Mouse (Mus musculus): Measurements from ENCODE around the gene Armh3. TPM values are rescaled to one million over a fixed set of nuclear protein-coding genes. Genes with fewer than 3 reads are reported as not detected.

Armh3 gene
- total RNA-seq (2021): 10 to 100 TPM; 17.5 to 20.2 TPM
- long read RNA-seq, experiment 1, transcript Armh3-201 (26 exons, 3,676 nt): major isoform, 7 of 16 reads
- long read RNA-seq, experiment 1, partial matches to known transcripts: 4 of 16 reads
- long read RNA-seq, experiment 1, other reads (novel, unspliced or antisense): 5 of 16 reads
- long read RNA-seq, experiment 2, partial matches to known transcripts: 3 of 7 reads
- long read RNA-seq, experiment 2, other reads (novel, unspliced or antisense): 1 of 7 reads

DNA sequence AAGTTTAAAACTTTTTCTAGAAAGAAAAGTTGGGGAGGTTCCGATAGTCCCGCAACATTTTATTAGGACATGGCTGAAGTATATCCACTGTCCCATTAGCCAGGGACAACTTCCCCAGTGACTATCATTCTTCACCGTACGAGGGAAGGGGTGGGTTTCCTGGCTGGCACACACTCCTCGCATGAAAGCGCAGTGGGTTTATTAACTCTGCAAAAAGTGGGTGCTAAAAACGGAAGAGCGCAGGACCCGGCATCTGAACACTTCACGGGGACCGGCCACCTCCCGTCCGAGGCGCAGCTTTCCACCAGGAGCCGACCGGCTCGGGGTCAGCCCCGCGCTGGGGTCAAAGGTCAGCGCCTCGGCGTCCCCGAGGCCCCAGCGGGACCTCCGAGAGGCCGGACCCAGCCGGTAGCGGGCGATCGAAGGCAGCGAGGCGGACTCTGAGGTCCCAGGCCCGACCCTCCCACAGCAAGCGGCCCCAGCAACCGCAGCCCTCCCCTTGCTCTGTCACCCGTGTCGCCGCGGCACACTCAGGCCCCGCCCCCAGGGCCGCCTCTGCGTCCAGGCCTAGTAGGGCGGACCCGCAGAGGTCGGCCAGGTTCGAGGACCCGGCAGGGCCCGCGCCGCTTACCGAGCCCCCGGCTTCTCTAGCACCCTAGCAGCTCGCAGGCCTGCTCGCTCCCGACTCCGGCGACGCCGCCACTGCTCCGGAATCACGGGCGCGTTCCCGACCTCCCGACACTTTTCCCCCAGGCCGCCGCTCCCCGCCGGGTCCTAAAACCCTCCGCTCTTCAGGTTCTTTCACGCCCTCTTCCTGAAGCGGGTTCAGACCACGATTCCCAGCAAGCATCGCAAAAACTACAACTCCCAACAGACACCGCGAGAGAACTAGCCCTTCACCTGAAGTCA is at the start of gene Armh3:
Gene Armh3, minus strand, starts transcription at position 704 of the 909 bp plus-strand sequence.
- peak; percentile 92 to 96 for DNase-seq (ENCODE audit: low spot score in 2 of 2)

DNA sequence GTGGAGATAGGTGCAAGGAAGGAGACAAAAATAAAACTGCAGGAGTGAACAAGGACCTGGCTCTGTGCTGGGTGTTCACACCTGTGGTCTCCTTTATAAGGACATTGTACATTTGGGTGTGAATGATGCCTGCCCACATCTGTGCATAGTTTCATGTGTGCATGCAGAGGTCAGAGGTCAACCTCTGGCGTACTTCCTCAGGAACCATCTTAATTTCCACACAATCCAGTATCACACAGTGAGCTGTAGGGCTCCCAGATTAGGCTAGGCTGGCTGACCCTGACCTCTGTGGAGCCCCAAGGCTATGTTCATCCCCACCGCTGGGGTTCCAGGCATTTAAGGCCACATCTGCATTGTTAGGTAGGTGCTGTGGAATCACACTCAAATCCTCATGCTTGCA is 49.1 kb upstream of the Armh3 start:
- DNase-seq (ENCODE audit: low spot score in 2 of 2): no peak

DNA sequence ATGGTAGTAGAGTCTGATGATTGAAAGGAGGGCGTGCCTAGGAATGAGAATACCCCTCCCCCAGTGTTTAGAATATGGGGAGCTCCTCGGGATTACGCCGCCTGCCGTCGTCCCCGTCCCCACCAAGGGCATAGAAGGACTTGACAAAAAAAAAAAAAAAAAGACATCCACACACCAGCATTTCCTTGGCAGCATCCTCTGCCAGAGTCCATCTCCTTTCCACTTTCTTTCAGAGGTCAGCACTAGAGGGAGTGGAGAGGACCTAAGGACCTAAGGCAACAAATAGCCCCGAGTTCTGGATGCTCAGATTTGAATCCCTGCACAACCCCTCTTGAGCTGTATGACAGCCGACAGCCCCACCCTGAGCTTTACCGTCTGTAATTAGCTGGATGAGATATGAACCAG is 48.3 kb upstream of the Armh3 start:
- no peak for DNase-seq (ENCODE audit: low spot score in 2 of 2)

DNA sequence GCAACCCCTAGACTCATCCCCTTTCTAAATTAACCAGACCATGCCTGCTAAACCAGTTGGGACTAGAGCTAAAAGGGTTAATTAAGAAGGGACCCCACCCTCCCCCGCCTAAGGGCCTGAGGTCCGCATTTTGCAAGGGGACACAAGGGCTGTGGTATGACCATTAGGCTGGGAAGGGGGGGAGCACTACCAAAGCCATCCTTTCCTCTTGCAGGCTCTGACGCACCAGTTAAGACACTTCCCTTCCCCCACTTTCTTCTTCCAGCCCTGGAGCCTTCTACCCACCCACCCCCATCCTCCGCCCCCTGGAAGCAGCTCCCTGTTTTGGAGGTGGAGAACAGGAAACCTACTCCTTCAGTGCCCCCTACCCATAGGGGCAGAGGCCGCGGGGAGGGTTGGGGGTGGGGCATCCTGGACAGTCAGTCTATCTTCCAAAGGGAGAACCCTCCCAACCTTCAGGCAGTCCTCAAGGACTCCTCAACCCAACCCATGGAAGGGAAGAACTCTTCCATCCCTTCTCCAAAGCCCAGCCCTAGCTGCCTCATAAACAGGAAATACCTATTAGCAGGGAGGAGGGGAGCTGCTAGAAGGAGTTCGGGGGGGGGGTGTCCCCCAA is 47.5 kb upstream of the Armh3 start:
- peak; percentile 45 to 58 for DNase-seq (ENCODE audit: low spot score in 2 of 2)

DNA sequence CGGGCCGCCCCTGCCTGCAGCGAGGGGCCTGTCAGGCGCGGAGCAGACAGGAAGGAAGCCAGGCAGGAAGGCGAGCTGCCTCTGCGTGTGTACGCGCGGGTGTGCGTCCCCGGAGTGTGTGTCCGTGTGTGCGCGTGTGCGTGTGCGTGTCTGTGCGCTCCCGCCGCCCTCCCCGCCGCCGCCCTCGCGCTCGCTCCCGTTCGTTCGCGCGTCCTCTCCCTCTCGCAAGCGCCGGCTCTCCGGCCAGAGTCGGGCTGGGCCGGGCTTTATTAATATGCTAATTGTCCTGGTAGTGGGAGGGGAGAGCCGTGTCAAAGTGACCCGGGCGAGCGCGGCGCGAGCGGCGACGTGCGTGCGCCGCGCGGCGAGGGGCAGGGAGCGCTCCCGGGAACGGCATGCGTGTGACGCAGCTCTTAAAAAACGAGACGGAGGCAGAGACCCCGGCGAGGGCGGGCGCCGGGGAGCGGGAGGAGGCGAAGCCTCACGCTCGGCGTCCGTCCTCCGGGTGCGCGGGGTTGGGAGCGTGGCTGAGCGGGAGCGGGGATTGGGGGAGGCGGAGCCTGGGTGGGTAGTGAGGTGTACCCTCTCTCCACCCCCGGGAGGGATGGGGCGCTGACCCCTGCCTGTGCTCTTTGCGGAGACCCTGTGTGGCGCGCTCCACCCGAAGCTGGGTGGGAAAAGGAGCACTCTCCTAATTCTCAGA is 46.9 kb upstream of the Armh3 start, which contains the start of gene Ldb1:
Gene Ldb1, minus strand, starts transcription at position 222 of the 703 bp plus-strand sequence.
- peak; percentile 75 to 85 for DNase-seq (ENCODE audit: low spot score in 2 of 2)

DNA sequence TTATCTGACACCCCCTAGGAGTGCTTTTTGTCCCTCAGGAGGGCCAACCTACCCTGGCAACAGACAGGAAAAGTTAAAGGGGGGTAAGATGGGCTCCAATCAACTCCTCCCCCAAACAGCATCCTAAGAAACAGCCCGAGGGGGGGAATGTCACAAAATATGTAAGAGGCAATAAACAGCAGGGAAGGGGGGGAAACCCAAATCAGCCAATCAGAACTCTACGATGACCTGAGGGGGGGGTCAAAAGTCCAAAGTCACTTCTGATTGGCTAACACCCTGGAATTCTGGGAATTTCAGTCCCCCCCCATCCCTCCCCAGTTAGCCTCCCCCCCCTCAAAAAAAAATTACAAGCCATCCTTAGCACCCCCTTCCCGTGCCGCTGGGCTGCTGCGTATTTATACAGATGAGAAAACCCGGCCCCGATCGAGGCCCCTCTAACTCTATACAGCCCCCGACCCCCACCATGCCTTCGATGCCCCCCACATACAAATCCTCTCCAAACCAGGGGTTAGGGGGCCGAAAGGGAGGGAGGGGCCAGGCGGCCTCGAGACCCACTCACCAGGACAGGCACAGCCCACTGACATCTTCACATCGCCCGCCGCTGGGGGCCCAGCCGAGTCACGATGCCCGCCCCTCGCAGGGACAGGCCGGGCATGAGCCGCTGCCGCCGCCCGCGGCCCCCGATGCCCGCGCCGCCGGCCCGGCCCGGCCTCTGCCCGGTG is 46.1 kb upstream of the Armh3 start, which contains the start of gene Pprc1:
Gene Pprc1, plus strand, starts transcription at position 616 of the 722 bp plus-strand sequence.
- no peak for DNase-seq (ENCODE audit: low spot score in 2 of 2)

DNA sequence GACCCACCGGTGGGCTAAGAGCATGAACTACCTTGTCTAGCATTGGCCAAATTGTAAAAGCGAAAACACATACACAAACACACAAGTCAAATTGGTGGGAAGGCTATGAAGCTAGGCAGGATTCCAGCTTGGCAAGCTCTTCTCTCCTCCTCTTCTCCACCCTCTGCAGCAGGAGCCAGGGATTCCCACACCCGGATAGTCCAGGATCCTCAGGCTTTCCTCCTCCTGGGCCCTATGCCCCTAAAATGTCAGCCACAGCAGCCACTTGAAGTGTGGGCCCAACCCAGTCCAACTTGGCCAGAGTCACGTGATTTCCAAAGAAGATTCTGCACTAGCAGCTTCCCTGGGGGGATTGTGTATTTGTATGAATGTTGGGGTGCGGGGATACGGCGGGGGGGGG is 45.1 kb upstream of the Armh3 start:
- DNase-seq (ENCODE audit: low spot score in 2 of 2): no peak

DNA sequence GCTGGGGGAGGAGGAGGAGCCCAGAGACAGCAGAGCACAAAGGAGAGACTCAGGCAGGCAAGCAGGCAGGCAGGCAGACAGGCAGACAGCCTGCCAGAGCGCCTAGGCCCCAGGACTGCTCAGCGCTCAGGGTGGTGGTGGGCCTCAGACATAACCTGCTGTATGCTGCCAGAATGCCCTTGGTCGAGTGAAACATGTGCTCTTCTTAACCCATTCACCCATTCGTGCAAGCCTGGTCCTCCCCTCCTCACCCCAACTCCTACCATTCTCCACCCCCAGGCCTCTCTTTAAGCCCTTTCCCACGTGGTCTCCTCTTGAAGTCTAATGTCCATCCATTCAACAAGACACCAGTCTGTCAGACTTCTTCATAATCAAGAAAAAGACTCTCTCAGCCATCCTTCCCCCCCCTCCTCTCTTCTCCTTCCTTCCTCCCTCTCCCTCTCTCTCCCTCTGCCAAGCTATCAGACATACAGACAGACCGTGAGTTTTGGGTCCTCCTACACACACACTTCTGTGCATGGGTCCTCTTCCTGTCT is 44.3 kb upstream of the Armh3 start:
- peak; percentile 49 to 66 for DNase-seq (ENCODE audit: low spot score in 2 of 2)

DNA sequence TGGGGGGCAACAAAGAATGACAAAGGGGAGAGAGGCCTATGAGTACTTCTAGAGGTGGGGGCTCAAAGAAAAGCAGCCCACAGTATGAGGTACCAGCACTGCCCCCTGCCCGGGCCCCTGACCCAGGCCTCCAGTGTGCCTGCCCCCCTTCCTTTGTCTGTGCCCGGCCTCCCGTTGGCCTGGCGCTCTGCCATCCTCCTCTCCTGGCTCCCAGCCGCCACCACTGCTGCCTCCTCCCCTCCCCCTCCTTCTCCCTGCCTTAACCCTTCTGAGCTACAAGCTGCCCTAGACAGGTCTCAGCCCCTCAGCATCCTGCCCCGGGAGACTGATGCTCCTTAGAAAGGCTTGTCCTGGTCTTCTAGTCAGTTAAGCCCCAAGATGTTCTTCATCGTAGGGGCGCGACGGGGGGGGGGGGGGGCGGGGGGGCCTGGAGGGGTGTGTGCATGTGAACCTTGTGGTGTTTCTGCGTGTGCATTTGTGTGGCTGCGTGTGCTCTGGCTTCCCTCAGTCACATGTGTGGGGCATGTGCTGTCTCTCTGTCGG is 43.7 kb upstream of the Armh3 start:
- DNase-seq (ENCODE audit: low spot score in 2 of 2): peak; percentile 72 to 73

DNA sequence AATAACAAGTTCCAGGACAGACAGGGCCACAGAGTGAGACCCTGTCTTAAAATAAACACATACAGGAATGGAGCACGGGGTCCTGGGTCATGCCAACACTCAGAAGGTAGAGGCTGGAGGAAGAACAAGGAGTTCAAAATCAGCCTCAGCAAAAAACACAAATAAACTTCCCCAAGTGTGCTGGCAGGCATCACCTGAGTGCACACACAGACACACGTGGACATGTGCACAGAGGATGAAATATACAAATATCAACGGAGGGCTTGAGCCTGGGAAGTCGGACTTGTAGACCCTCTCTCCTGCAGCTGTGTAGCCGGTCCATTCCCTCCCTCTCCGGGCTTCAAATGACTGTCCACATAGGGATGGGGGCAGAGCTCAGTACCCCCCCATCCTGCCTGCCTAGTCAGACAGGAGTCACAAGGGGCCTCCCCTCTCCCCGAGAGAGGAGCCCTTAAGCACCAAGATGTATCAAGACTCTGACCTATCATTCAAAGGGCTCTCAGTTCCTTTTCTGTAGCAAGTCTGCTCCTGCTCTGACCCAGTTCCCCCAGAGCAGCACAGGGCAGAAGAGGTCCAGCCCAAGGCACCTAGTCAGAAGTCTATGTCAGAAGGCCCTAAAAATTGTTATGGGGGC is 43.1 kb upstream of the Armh3 start:
- DNase-seq (ENCODE audit: low spot score in 2 of 2): no peak

DNA sequence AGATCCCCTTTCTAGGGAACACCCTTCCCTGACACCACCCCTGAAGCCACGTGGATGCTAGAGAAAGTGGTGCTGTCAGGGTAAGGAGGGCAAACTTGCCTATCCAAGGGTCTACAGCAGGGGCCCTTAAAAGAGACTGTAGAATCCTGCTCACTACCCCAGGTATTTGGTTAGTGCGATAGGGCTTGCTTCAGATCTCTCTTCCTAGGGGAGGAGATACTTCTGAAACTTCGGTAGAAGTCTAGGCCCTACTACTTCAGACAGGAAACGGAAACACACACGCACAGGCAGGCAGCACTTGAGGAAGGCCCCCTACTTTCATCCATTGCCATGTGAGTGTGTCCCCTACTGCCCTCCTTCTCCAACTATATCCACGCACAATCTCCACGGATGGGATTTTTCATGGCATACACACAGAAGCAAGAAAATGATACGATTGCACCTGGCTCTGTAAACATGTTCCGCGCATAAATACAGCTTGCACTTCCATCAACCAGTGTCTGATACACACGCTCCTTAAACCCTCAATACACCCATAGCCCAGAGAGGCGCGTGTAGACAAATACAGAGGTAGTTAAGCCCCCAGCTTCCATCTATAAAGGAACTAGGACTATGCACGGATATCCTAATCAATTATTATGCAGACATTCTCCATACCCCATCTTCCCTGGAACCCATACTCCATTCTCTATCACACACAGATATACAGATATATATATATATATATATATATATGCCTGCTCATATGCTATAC is 42.0 kb upstream of the Armh3 start:
- no peak for DNase-seq (ENCODE audit: low spot score in 2 of 2)

DNA sequence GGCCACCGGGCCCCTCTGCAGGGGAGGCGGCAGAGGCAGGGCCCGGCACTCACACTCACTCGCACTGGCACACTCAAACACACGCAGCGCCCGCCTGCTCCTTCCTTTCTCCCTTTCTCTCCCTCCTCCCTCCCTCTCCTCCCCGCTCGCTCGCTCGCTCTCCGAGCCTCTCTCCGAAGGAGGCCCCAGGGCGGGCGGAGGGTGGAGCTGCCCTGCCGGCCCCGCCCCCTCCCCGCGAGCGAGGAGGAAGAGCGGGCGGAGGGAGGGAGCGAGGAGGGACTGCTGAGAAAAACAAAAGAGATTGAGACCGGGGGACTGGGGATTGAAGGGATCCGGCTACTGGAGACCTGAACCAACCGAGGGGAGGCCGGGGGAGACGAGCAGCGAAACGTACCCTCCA is 41.2 kb upstream of the Armh3 start:
- peak; percentile 81 to 88 for DNase-seq (ENCODE audit: low spot score in 2 of 2)

DNA sequence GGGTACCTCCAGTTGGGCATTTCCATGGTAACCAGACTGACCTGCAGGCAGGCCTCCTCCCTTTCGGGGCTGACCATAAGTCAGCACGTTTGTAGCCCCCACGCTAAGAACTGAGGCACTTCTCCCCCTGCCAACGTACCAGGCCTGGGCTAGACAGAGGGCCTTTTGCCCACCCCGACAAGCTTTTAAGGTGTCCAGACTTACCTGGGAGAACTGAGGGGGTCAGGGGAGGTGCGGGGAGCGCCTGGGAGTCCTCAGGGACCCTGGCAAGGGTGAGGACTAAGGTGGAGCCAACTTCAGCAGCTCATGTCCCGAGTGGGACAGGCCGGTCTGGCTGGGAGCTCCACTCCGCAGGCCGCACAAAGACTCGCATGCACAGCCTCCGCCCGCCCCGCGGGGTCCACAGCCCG is 40.6 kb upstream of the Armh3 start:
- no peak for DNase-seq (ENCODE audit: low spot score in 2 of 2)

DNA sequence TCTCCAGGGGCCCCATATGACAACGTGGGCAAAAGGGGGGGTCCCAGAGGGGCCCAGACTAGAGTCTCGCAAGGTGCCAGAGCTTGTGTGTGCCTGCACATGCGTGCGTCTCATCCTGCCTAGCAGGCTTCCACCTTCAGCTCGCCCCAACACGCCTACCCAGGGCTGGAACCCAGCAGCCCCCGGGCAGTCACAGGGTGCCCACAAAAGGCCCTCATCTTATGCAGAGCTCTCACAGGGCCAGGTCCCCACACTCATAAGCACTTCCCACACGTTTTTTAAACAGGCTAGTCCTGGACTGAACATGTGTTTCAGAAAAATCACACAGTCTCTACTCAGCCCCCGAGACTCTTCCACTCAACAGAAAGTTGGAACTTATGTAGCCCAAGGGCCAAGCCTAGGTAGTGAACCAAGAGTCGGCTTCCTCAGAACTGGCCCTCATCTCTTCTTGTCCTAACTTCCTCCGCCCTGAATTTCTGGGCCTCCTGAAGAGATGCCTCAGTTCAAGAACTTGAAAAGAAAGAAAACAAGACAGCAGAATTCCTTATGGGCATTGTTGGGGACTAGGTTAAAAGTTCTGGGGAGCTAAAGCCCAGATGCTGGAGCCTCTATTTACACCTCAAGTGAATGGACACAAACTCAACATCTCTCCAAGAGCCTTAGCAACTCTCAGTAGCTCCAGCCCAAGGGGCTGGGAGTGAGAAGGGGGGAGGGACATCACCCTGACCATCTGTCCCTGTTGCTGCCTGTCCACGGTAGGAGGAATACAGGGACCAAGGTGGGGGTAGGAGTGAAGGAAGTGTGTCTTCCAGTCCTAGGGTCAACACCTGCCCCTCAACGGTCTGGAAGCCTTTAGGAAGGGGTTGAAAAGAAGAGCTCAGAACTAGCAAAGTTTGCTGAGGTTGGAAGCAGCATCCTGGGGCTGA is 39.9 kb upstream of the Armh3 start:
- no peak for DNase-seq (ENCODE audit: low spot score in 2 of 2)

DNA sequence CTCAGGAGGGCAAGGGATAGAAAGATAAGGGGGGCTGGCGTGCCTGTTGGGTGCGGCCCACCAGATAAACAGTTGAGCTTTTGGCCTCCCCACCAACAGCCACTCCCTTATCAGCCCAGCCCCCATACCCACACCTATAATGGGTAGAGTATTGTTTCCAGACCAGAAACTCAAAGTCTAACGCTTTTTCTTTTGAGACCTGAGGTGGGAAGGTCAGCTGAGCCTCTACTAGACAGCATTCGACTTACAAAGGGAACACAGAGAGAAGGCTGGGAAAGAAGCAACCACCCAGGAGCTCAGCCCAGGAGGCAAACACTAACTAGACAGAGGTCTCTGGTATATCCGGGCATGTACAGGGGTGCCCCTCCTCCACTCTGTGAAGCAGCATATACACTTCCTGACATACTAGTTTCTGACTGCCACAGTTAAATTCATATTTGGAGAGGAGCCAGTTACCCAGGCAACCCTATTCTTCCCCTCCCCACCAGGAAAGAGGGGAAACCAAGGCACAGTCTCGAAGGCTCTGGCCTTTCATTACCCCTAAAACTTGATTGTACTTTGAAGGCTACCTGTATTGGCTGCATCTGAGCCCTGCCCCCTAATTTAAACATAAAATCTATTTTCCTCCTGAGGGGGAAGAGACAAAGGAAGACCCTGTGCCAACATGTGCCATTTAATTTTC is 39.1 kb upstream of the Armh3 start:
- no peak for DNase-seq (ENCODE audit: low spot score in 2 of 2)

DNA sequence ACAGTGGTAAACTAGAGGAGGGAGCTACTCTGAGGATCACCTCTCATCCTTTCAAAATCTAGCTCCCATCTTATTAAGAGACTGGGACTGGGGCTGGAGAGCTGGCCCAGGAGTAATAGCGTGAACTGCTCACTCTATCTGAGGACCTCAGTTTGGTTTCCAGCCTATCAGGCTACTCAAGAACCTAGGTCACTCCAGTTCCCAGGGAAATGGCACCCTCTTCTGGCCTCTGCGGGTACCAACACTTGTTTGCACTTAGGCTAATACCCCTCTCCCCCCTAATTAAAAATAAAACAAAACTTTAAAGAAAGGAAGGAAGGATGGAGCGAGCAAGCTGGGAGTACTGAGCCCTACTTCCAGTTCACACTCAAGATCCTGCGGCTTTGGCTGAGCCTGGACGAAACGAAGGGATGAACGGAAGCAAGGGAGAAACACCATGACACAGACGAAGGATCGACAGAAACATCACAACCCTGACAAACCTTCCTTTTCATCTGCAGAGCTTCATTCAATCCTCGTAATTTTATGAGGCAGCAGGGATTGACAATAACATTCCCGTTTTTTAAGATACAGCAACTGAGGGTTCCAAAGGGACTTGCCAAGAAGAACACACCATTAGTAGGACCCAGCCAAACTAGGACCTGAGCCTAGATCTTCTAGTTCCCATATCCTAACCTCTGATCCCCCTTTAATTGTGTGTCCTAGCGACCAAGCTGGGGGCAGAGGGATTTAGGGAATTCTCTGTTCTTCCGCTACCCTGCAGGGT is 38.4 kb upstream of the Armh3 start:
- DNase-seq (ENCODE audit: low spot score in 2 of 2): no peak

Data from left cerebral cortex, adult 18-20 months (tissue).